Mouse (Mus musculus) testis, adult 2 months (tissue): ENCODE measurements around the gene Colec11. TPM values are rescaled to one million over a fixed set of nuclear protein-coding genes. Genes with fewer than 3 reads are reported as not detected.

Experiments used
- H3K27ac ChIP-seq: fragments of 200-500 bp; 2 replicates; pipeline ENCODE4 v1.5.1; 2012; ENCODE audit warnings: low read depth, low read length; ENCODE audit not compliant: control insufficient read depth, insufficient read depth
- H3K27me3 ChIP-seq: fragments of 200-500 bp; 2 replicates; pipeline ENCODE4 v1.6.1; 2012; ENCODE audit warnings: mild to moderate bottlenecking, low read length, moderate library complexity; ENCODE audit not compliant: control insufficient read depth, insufficient read depth
- H3K36me3 ChIP-seq: fragments of 200-500 bp; 2 replicates; pipeline ENCODE4 v1.6.1; 2012; ENCODE audit warnings: mild to moderate bottlenecking, low read length; ENCODE audit not compliant: control insufficient read depth, insufficient read depth
- H3K4me1 ChIP-seq: fragments of 200-500 bp; 2 replicates; pipeline ENCODE4 v1.6.1; 2012; ENCODE audit warnings: low read length; ENCODE audit not compliant: control insufficient read depth, insufficient read depth
- H3K4me3 ChIP-seq: fragments of 200-500 bp; 2 replicates; pipeline ENCODE4 v1.5.1; 2012; ENCODE audit warnings: low read depth, mild to moderate bottlenecking, low read length, moderate library complexity, mixed read lengths; ENCODE audit not compliant: control insufficient read depth
- CTCF ChIP-seq: fragments of 200-500 bp; IDR thresholded peaks from 2 replicates; pipeline ENCODE4 v1.5.1; 2012; ENCODE audit warnings: low read depth, mild to moderate bottlenecking, inconsistent platforms, low read length, moderate library complexity; ENCODE audit not compliant: control insufficient read depth, insufficient read depth, insufficient replicate concordance
- POLR2A ChIP-seq: fragments of 200-500 bp; IDR thresholded peaks from 2 replicates; pipeline ENCODE4 v1.6.1; 2012; ENCODE audit warnings: low read depth, mild to moderate bottlenecking, inconsistent platforms, low read length, moderate library complexity; ENCODE audit not compliant: control insufficient read depth
- polyA plus RNA-seq: library from polyadenylated mRNA; depleted of rRNA; stranded (reverse); fragments of >200 nt; gene quantifications from 2 replicates; pipeline ENCODE4 v1.2.3, GENCODE M21; 2012

Colec11 gene
- polyA plus RNA-seq, 1 experiment, result 1.2 TPM

DNA sequence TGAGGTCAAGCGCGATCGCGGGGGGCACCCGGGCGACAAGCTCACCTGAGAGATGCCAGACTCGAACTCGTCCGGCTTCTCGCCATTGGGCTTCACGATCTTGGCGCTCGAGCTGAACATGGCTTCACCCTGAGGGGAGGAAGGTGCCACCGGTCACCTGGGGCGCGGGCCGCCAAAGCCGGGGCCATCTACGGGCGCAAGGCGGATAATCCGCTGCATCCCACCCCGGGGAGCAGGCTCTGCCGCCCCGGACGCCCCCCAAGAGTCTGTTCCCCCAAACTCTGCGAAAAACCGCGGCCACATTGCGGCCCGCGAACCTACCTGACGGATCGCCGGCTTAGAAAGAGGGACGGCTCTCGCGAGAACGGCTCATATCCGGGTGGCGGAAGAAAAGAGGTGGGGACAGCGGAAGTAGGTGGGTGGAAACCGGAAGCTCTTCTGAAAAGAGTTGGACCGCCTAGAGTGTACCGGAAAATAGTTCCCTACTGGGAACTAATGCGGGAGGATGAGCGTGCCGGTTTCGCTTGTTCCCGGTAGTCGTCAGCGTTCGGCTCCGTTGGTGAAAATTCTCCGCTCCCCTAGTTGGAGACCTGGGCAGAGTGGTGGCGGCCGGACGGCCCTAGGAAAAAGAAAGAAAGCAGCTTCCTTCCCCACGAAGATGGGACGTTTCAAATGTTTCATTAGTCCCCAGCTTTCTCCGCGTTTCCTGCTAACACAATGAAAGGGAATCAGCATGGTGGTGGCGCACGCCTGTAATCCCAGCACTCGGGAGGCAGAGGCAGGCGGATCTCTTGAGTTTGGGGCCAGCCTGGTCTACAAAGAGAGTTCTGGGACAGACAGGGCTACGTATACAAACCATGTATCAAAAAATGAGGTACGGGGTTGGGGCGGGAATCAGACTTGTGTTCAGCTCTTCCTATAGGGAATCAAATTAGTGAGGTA, 12.6 kb upstream of the Colec11 start, which contains the start of gene Rps7:
Gene Rps7, minus strand, starts transcription at position 419 of the 942 bp plus-strand sequence.
- Histone ChIP-seq H3K4me1 (0 out of 2 replicates have a peak, but pooled peaks cover 3% of the 10 kb centered on the region), H3K27ac (peak within 1 kb of the TSS; percentile 91), H3K36me3 (peaks cover 3% of the 10 kb centered on the region), H3K27me3 (no peaks in the 10 kb centered on the region), H3K4me3 (peak within 1 kb of the TSS; percentile 92)
- TF ChIP-seq CTCF (no peak), POLR2A (peak; percentile 93)

GRCm38 (mm10) chr12:28635058-28635534, 11.9 kb upstream of the Colec11 start:
- Histone ChIP-seq H3K4me3 (peak overlapping the region; percentile 92), H3K27ac (peak overlapping the region; percentile 82), H3K36me3 (peaks cover 3% of the 10 kb centered on the region), H3K4me1 (0 out of 2 replicates have a peak, but pooled peaks cover 3% of the 10 kb centered on the region), H3K27me3 (no peaks in the 10 kb centered on the region)
- TF ChIP-seq CTCF (no peak), POLR2A (no peak)

GRCm38 (mm10) chr12:28628436-28628835, 5.3 kb upstream of the Colec11 start:
- TF ChIP-seq CTCF (no peak), POLR2A (no peak)
- Histone ChIP-seq H3K27ac (no peak overlapping the region), H3K36me3 (no peaks in the 10 kb centered on the region; the same call in 1 of the 2 replicates), H3K4me3 (no peak overlapping the region), H3K27me3 (no peaks in the 10 kb centered on the region), H3K4me1 (no peaks in the 10 kb centered on the region)

- Histone ChIP-seq H3K27ac (no peak overlapping the region), H3K27me3 (no peaks in the 10 kb centered on the region), H3K4me1 (no peaks in the 10 kb centered on the region), H3K36me3 (no peaks in the 10 kb centered on the region; the same call in 1 of the 2 replicates), H3K4me3 (no peak overlapping the region)
- TF ChIP-seq POLR2A (no peak), CTCF (no peak)
Measured at GRCm38 (mm10) chr12:28627092-28627491, 3.9 kb upstream of the Colec11 start.

DNA sequence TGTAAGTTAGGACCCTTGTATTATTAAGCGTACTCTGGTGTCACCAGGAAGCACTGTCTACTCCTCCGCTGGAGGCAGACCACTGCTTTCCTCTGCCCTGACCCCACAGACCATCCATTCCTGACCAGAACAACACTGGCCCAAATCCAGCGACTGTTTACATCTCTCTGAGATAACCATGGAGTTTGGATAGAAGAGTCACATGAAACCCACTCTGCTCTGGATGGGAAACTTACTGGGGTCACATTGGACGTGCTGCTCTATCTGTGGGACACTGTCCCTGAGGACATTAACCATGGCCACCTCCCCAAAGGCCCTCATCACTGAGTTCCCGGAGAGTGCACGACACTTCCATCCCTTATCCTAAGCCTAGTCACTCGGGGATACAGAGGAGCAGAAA, 2.2 kb upstream of the Colec11 start:
- no peak for TF ChIP-seq POLR2A
- TF ChIP-seq CTCF, result no peak
- H3K4me3 ChIP-seq, result no peak overlapping the region
- no peaks in the 10 kb centered on the region for H3K36me3 ChIP-seq
- no peaks in the 10 kb centered on the region for H3K27me3 ChIP-seq
- H3K4me1 ChIP-seq, result no peaks in the 10 kb centered on the region
- H3K27ac ChIP-seq, result no peak overlapping the region

GRCm38 (mm10) chr12:28624251-28624650, 1.1 kb upstream of the Colec11 start:
- Histone ChIP-seq H3K27me3 (no peaks in the 10 kb centered on the region), H3K27ac (no peak overlapping the region), H3K4me1 (no peaks in the 10 kb centered on the region), H3K4me3 (no peak overlapping the region), H3K36me3 (no peaks in the 10 kb centered on the region)
- no peak for TF ChIP-seq POLR2A
- no peak for TF ChIP-seq CTCF

- H3K4me1 ChIP-seq, result no peaks in the 10 kb centered on the region
- H3K27me3 ChIP-seq, result no peaks in the 10 kb centered on the region
- TF ChIP-seq POLR2A (no peak), CTCF (no peak)
- no peak overlapping the region for H3K4me3 ChIP-seq
- no peaks in the 10 kb centered on the region for H3K36me3 ChIP-seq
- H3K27ac ChIP-seq, result no peak overlapping the region
Measured at GRCm38 (mm10) chr12:28622641-28623040, 536 bp downstream of the Colec11 start.

GRCm38 (mm10) chr12:28622167-28622532, 1.0 kb downstream of the Colec11 start:
- no peak for TF ChIP-seq CTCF
- no peak for TF ChIP-seq POLR2A
- Histone ChIP-seq H3K36me3 (no peaks in the 10 kb centered on the region), H3K4me3 (no peak overlapping the region), H3K27ac (no peak overlapping the region), H3K4me1 (no peaks in the 10 kb centered on the region), H3K27me3 (no peaks in the 10 kb centered on the region)
